Mouse (Mus musculus) kidney, adult 2 months (tissue): ENCODE data around the gene Mesp1. TPM values are rescaled to one million over a fixed set of nuclear protein-coding genes. Genes with fewer than 3 reads are reported as not detected.

ENCODE experiments used
- DNase-seq: peaks from one replicate; pipeline ENCODE4 v3.0.0; 2021
- H3K27ac ChIP-seq: fragments of 200-500 bp; 2 replicates; pipeline ENCODE4 v1.5.1; 2012; ENCODE audit warnings: low read depth, low read length, control low read depth, inconsistent platforms; ENCODE audit not compliant: insufficient read depth
- H3K27me3 ChIP-seq: fragments of 200-500 bp; replicated peaks from 2 replicates; pipeline ENCODE4 v1.6.1; 2012; ENCODE audit warnings: mild to moderate bottlenecking, moderate library complexity, low read length, inconsistent platforms; ENCODE audit not compliant: control insufficient read depth, insufficient read depth
- H3K36me3 ChIP-seq: fragments of 200-500 bp; 2 replicates; pipeline ENCODE4 v1.6.1; 2012; ENCODE audit warnings: mild to moderate bottlenecking, moderate library complexity, low read length, inconsistent platforms; ENCODE audit not compliant: control insufficient read depth, insufficient read depth
- H3K4me1 ChIP-seq: fragments of 200-500 bp; 2 replicates; pipeline ENCODE4 v1.6.1; 2011; ENCODE audit warnings: low read length; ENCODE audit not compliant: control insufficient read depth, insufficient read depth
- H3K4me3 ChIP-seq: fragments of 200-500 bp; 2 replicates; pipeline ENCODE4 v1.5.1; 2011; ENCODE audit warnings: mild to moderate bottlenecking, low read depth, low read length, control low read depth; ENCODE audit not compliant: insufficient read depth
- CTCF ChIP-seq: fragments of 200-500 bp; conservative IDR thresholded peaks from 2 replicates; pipeline ENCODE4 v1.5.1; 2011; ENCODE audit warnings: low read depth, mild to moderate bottlenecking, control low read depth, low read length, moderate library complexity, mixed read lengths; ENCODE audit not compliant: insufficient read depth, insufficient read length
- POLR2A ChIP-seq: fragments of 200-500 bp; IDR thresholded peaks from one replicate; pipeline ENCODE4 v1.6.1; 2011; ENCODE audit warnings: low read depth, low read length, control low read depth
- WGBS: fragments of 180-500 bp; shearing (Covaris S2); methylation state at CpG from one replicate; pipeline ENCODE4 v1.1.7; 2018; 5-methylcytosine and 5-hydroxymethylcytosine counted together
- polyA plus RNA-seq: library from polyadenylated mRNA; depleted of rRNA; stranded (reverse); fragments of >200 nt; gene quantifications from 2 replicates; pipeline ENCODE4 v1.2.3, GENCODE M21; 2012

Mesp1 gene
- polyA plus RNA-seq, 1 experiment, result not detected

- Histone ChIP-seq H3K27me3 (no peaks in the 10 kb centered on the region), H3K4me3 (no peak overlapping the region), H3K4me1 (no peaks in the 10 kb centered on the region), H3K27ac (no peak overlapping the region), H3K36me3 (peaks cover 2% of the 10 kb centered on the region; the same call in 1 of the 2 replicates)
- DNase-seq, result no peak
- no peak for TF ChIP-seq CTCF
- TF ChIP-seq POLR2A, result no peak
- 81% methylated on average over 12 of the region's 12 CpGs for WGBS
These were observed 28.6 kb upstream of the Mesp1 start for GRCm38 (mm10) chr7:79822092-79822695.

DNA sequence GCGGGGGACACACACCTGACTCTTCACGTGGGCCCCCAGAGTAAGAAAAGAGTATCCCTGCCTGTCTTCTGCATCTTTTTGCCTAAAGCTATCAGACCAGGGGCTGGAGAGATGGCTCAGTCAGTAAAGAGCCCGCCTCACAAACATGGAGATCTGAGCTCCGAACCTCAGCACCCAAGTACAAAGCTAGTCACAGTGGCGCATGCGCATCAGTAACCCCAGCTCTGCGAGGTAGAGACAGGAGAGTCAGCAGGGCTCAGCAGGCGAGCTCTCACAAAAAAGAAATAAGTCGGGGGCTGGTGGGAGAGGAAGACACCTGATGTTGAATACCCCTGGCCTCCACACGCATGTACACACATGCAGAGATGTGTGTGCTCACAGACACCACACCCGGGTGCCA lies 26.4 kb upstream of the Mesp1 start:
- no peaks in the 10 kb centered on the region for H3K4me1 ChIP-seq
- H3K36me3 ChIP-seq, result no peaks in the 10 kb centered on the region
- TF ChIP-seq POLR2A (no peak), CTCF (no peak)
- no peaks in the 10 kb centered on the region for H3K27me3 ChIP-seq
- no peak overlapping the region for H3K4me3 ChIP-seq
- no peak overlapping the region for H3K27ac ChIP-seq
- no peak for DNase-seq
- WGBS, result 82% methylated on average over 11 of the region's 11 CpGs

- no peak for TF ChIP-seq CTCF
- no peak for TF ChIP-seq POLR2A
- Histone ChIP-seq H3K27ac (no peak overlapping the region), H3K27me3 (no peaks in the 10 kb centered on the region), H3K36me3 (no peaks in the 10 kb centered on the region), H3K4me3 (no peak overlapping the region), H3K4me1 (no peaks in the 10 kb centered on the region)
- WGBS, result 51% methylated on average over 4 of the region's 4 CpGs
- no peak for DNase-seq
These were observed 25.9 kb upstream of the Mesp1 start for GRCm38 (mm10) chr7:79819515-79819914.

GRCm38 (mm10) chr7:79818321-79818720 lies 24.7 kb upstream of the Mesp1 start:
- no peak for TF ChIP-seq CTCF
- TF ChIP-seq POLR2A, result no peak
- H3K27me3 ChIP-seq, result no peaks in the 10 kb centered on the region
- DNase-seq, result no peak
- H3K27ac ChIP-seq, result no peak overlapping the region
- WGBS, result 37% methylated on average over 6 of the region's 6 CpGs
- no peak overlapping the region for H3K4me3 ChIP-seq
- H3K36me3 ChIP-seq, result no peaks in the 10 kb centered on the region
- no peaks in the 10 kb centered on the region for H3K4me1 ChIP-seq

- Histone ChIP-seq H3K4me3 (no peak overlapping the region), H3K27me3 (no peaks in the 10 kb centered on the region), H3K27ac (no peak overlapping the region), H3K4me1 (no peaks in the 10 kb centered on the region), H3K36me3 (no peaks in the 10 kb centered on the region)
- 68% methylated on average over 1 of the region's 1 CpGs for WGBS
- DNase-seq, result no peak
- TF ChIP-seq POLR2A, result no peak
- no peak for TF ChIP-seq CTCF
These were observed 19.8 kb upstream of the Mesp1 start for GRCm38 (mm10) chr7:79813409-79813808.

GRCm38 (mm10) chr7:79810611-79811506 lies 17.3 kb upstream of the Mesp1 start, which contains the start of gene Mesp2:
Mesp2 (plus strand) TSS chr7:79810727.
- TF ChIP-seq POLR2A (no peak), CTCF (no peak)
- H3K27ac ChIP-seq, result no peak within 1 kb of the TSS
- no peaks in the 10 kb centered on the region for H3K27me3 ChIP-seq
- WGBS, result 13% methylated on average over 71 of the region's 71 CpGs
- H3K4me1 ChIP-seq, result no peaks in the 10 kb centered on the region
- peak within 1 kb of the TSS; percentile 15; the same call in 1 of the 2 replicates for H3K4me3 ChIP-seq
- no peaks in the 10 kb centered on the region for H3K36me3 ChIP-seq
- peak; percentile 78 for DNase-seq

DNA sequence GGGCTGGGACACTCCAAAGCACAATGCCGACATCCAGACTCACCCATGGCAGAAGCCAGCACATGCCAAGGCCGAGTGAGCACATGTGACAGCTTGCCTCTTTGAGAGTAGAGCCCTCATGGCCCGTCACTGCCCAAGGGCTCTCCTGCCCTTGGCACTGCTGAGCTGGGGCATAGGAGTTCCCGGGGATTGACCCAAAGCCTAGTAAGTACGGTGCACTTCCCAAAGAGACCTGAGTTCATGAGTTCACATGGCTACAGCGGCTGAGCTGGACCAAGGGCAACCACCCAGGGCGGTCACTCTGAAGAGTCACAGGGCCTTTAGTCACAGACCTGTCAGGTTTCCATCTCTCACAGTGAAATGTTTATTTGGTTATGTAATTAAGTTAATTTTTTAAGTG lies 15.0 kb upstream of the Mesp1 start:
- no peaks in the 10 kb centered on the region for H3K27me3 ChIP-seq
- no peaks in the 10 kb centered on the region for H3K36me3 ChIP-seq
- H3K4me1 ChIP-seq, result peaks cover 6% of the 10 kb centered on the region; the same call in 1 of the 2 replicates
- DNase-seq, result no peak
- no peak overlapping the region for H3K27ac ChIP-seq
- WGBS, result 66% methylated on average over 7 of the region's 7 CpGs
- no peak for TF ChIP-seq POLR2A
- TF ChIP-seq CTCF, result no peak
- H3K4me3 ChIP-seq, result no peak overlapping the region
